In genomic region chr19:56811590-56811989, GRCm38 (mm10) we compare ENCODE assay signal across 9 mouse cellular contexts. TPM values are rescaled to one million over a fixed set of nuclear protein-coding genes. Genes with fewer than 3 reads are reported as not detected.
DNase-seq lines count a peak whose midpoint lies in the region; ATAC-seq and TF ChIP-seq lines count a peak whose summit lies in the region.
"Had no signal": no experiment of that assay in that cellular context is flagged by ENCODE, and none has a peak within 500 bp of the region (broad histone marks: within the 10 kb centered on the region; RNA-seq: fewer than 3 reads in every experiment).

No protein-coding gene starts in this region.

- H3K36me3 ChIP-seq in hindbrain, embryonic 14.5 days (replicated peaks; ENCODE audit: control insufficient read depth, insufficient read depth) = peaks cover 47% of the 10 kb centered on the region
- peaks cover 74% of the 10 kb centered on the region for H3K36me3 ChIP-seq in limb, embryonic 14.5 days (ENCODE audit: control insufficient read depth, insufficient read depth, low read length)

- WGBS in hindbrain, embryonic 14.5 days = 46% methylated on average over 9 of the region's 9 CpGs
- 37% methylated on average over 9 of the region's 9 CpGs for WGBS in limb, embryonic 14.5 days

- ATAC-seq in erythroid progenitor cell, adult 5-6 weeks (replicated peaks; ENCODE audit: low FRiP score, poor library complexity, severe bottlenecking) = peak; percentile 86
- ATAC-seq in hindbrain, embryonic 14.5 days (ENCODE audit: low FRiP score) = no peak
- ATAC-seq in limb, embryonic 14.5 days (ENCODE audit: low FRiP score, low read depth) = no peak; the same call in 1 of the 2 replicates

- H3K27ac ChIP-seq in hindbrain, embryonic 14.5 days = no peak overlapping the region
- no peak overlapping the region for H3K27ac ChIP-seq in limb, embryonic 14.5 days (replicated peaks; ENCODE audit: low read depth, low read length)
- H3K27ac ChIP-seq: neural tube, embryonic 12.5 days had no signal

- no peaks in the 10 kb centered on the region for H3K9me3 ChIP-seq in hindbrain, embryonic 14.5 days (ENCODE audit: control insufficient read depth, low read length)
- no peaks in the 10 kb centered on the region for H3K9me3 ChIP-seq in limb, embryonic 14.5 days (ENCODE audit: control insufficient read depth, low read length)
- H3K9me3 ChIP-seq: neural tube, embryonic 12.5 days had no signal

- no peak for TF ChIP-seq POLR2A in limb, embryonic 14.5 days (IDR thresholded peaks at IDR 0.05; ENCODE audit: borderline replicate concordance, extremely low read depth, insufficient read depth, insufficient read length)

- no peaks in the 10 kb centered on the region for H3K4me1 ChIP-seq in hindbrain, embryonic 14.5 days (replicated peaks; ENCODE audit: control insufficient read depth, insufficient read depth, low read length)
- peaks cover 5% of the 10 kb centered on the region; the same call in 1 of the 2 replicates for H3K4me1 ChIP-seq in limb, embryonic 14.5 days (ENCODE audit: control insufficient read depth, insufficient read depth, low read length)
- H3K4me1 ChIP-seq: neural tube, embryonic 12.5 days had no signal

- no peaks in the 10 kb centered on the region for H3K27me3 ChIP-seq in hindbrain, embryonic 14.5 days (ENCODE audit: control insufficient read depth, insufficient read depth, low read length)
- H3K27me3 ChIP-seq in limb, embryonic 14.5 days (ENCODE audit: control insufficient read depth, insufficient read depth, low read length) = no peaks in the 10 kb centered on the region
- H3K27me3 ChIP-seq: neural tube, embryonic 12.5 days had no signal

- no peak overlapping the region for H3K4me2 ChIP-seq in hindbrain, embryonic 14.5 days (replicated peaks)
- H3K4me2 ChIP-seq in limb, embryonic 14.5 days (replicated peaks; ENCODE audit: low read depth, low read length, severe bottlenecking) = no peak overlapping the region
- H3K4me2 ChIP-seq: neural tube, embryonic 12.5 days had no signal

- no peak overlapping the region for H3K4me3 ChIP-seq in hindbrain, embryonic 14.5 days (replicated peaks; ENCODE audit: low read length)
- no peak overlapping the region for H3K4me3 ChIP-seq in limb, embryonic 14.5 days (replicated peaks; ENCODE audit: low read length)
- H3K4me3 ChIP-seq: neural tube, embryonic 12.5 days had no signal

- peak; percentile 26 for DNase-seq in right cerebral cortex, adult 18-20 months
- no peak for DNase-seq in right cerebral cortex, postnatal 36 days (ENCODE audit: low spot score in 2 of 2)
- peak; percentile 52 for DNase-seq in adrenal gland, adult 2 months
- DNase-seq in hindbrain, embryonic 14.5 days (ENCODE audit: low spot score) = peak; percentile 58
- DNase-seq in limb, embryonic 14.5 days (ENCODE audit: low spot score) = peak; percentile 44
- peak; percentile 11 for DNase-seq in naive thymus-derived CD4-positive, alpha-beta T cell, adult 2 months (ENCODE audit: low read depth)
- no peak for DNase-seq in frontal cortex, postnatal 25 days (ENCODE audit: low spot score in 2 of 2)

- H3K9ac ChIP-seq in hindbrain, embryonic 14.5 days = no peak overlapping the region
- H3K9ac ChIP-seq in limb, embryonic 14.5 days (ENCODE audit: low read depth, low read length, severe bottlenecking) = no peak overlapping the region
- H3K9ac ChIP-seq: neural tube, embryonic 12.5 days had no signal

RNA-seq across cellular contexts. Expression of gene Ccdc186, which starts 10.4 kb away (rescaled TPM):
- total RNA-seq in adrenal gland, adult 2 months (2021) = 10 to 100 TPM; 22.0 to 33.8 TPM
- 1.3 and 2.4 TPM in 2 replicates for polyA plus RNA-seq in adrenal gland, adult 2 months (2012; rRNA removed)
- 12.6 and 18.4 TPM in 2 replicates for total RNA-seq in erythroid progenitor cell, adult 5-6 weeks (2015; ENCODE audit: low replicate concordance)
- 27.0 and 45.1 TPM in 2 replicates for total RNA-seq in erythroid progenitor cell, adult 5-6 weeks (2017; ENCODE audit: low replicate concordance)
- polyA plus RNA-seq in hindbrain, embryonic 14.5 days (2014; fragmentation: Nextera tagmentation; extraction: Ambion mirVana) = 24.3 and 27.2 TPM in 2 replicates
- polyA plus RNA-seq in limb, embryonic 14.5 days (2012; rRNA removed) = 15.4 and 16.0 TPM in 2 replicates
- polyA plus RNA-seq in limb, embryonic 14.5 days (2014; fragmentation: Nextera tagmentation; extraction: Ambion mirVana) = 23.4 and 24.0 TPM in 2 replicates

RNA-seq across cellular contexts. Expression of gene Tdrd1, which starts 14.4 kb away (rescaled TPM):
- not detected for total RNA-seq in adrenal gland, adult 2 months (2021)
- polyA plus RNA-seq in adrenal gland, adult 2 months (2012; rRNA removed) = not detected in 2 replicates
- not detected in 2 replicates for total RNA-seq in erythroid progenitor cell, adult 5-6 weeks (2015; ENCODE audit: low replicate concordance)
- not detected in 2 replicates for total RNA-seq in erythroid progenitor cell, adult 5-6 weeks (2017; ENCODE audit: low replicate concordance)
- polyA plus RNA-seq in hindbrain, embryonic 14.5 days (2014; fragmentation: Nextera tagmentation; extraction: Ambion mirVana) = 1.1 and 1.3 TPM in 2 replicates
- 2.6 and 3.3 TPM in 2 replicates for polyA plus RNA-seq in limb, embryonic 14.5 days (2012; rRNA removed)
- 2.2 and 3.9 TPM in 2 replicates for polyA plus RNA-seq in limb, embryonic 14.5 days (2014; fragmentation: Nextera tagmentation; extraction: Ambion mirVana)

Comparison
In these comparisons a context has a peak if more than half of its experiments do, and no peak if none do; other contexts are left out.
1. DNase-seq: peak in right cerebral cortex, adult 18-20 months (single experiment), adrenal gland, adult 2 months (single experiment), hindbrain, embryonic 14.5 days (single experiment), limb, embryonic 14.5 days (single experiment) and naive thymus-derived CD4-positive, alpha-beta T cell, adult 2 months (single experiment); none in right cerebral cortex, postnatal 36 days (0 of 2) and frontal cortex, postnatal 25 days (0 of 2).